Mouse (Mus musculus): ENCODE measurements around the gene Dnaic1. TPM values are rescaled to one million over a fixed set of nuclear protein-coding genes. Genes with fewer than 3 reads are reported as not detected.
A peak's percentile ranks its signal among the peaks of the same experiment; 100 is the strongest.

Dnaic1 gene
- 86.5 and 89.7 TPM in 2 replicates for polyA plus RNA-seq (2012; rRNA removed)

- TF ChIP-seq POLR2A (IDR thresholded peaks at IDR 0.05; ENCODE audit: control insufficient read depth, low read depth, low read length), result peak; percentile 51
- peak; percentile 20; the same call in 1 of the 2 replicates for TF ChIP-seq CTCF (IDR thresholded peaks at IDR 0.05; ENCODE audit: control insufficient read depth, insufficient read depth, insufficient replicate concordance, low read depth, low read length)
- Histone ChIP-seq H3K27me3 (ENCODE audit: control insufficient read depth, insufficient read depth, low read length) (no peaks in the 10 kb centered on the region), H3K27ac (ENCODE audit: control insufficient read depth, insufficient read depth, low read depth, low read length) (peak within 1 kb of the TSS; percentile 91), H3K4me3 (ENCODE audit: control insufficient read depth, low read depth, low read length) (peak within 1 kb of the TSS; percentile 91), H3K4me1 (ENCODE audit: control insufficient read depth, insufficient read depth, low read length) (peaks cover 11% of the 10 kb centered on the region), H3K36me3 (ENCODE audit: control insufficient read depth, insufficient read depth, low read length) (no peaks in the 10 kb centered on the region)
These were observed at the start of gene Dnaic1, which contains the start of gene Fam219a for GRCm38 (mm10) chr4:41569411-41569885. TSS of gene Dnaic1 (plus strand) at chr4:41569775. TSS of gene Fam219a (minus strand) at chr4:41569538.

GRCm38 (mm10) chr4:41520641-41521040 lies 48.9 kb upstream of the Dnaic1 start:
- no peak overlapping the region for H3K27ac ChIP-seq (ENCODE audit: control insufficient read depth, insufficient read depth, low read depth, low read length)
- peak overlapping the region; percentile 43; the same call in 1 of the 2 replicates for H3K4me3 ChIP-seq (ENCODE audit: control insufficient read depth, low read depth, low read length)
- TF ChIP-seq CTCF (IDR thresholded peaks at IDR 0.05; ENCODE audit: control insufficient read depth, insufficient read depth, insufficient replicate concordance, low read depth, low read length), result no peak
- no peak for TF ChIP-seq POLR2A (IDR thresholded peaks at IDR 0.05; ENCODE audit: control insufficient read depth, low read depth, low read length)
- no peaks in the 10 kb centered on the region for H3K27me3 ChIP-seq (ENCODE audit: control insufficient read depth, insufficient read depth, low read length)
- H3K4me1 ChIP-seq (ENCODE audit: control insufficient read depth, insufficient read depth, low read length), result no peaks in the 10 kb centered on the region
- H3K36me3 ChIP-seq (ENCODE audit: control insufficient read depth, insufficient read depth, low read length), result no peaks in the 10 kb centered on the region

GRCm38 (mm10) chr4:41522136-41522535 lies 47.4 kb upstream of the Dnaic1 start:
- H3K4me1 ChIP-seq (ENCODE audit: control insufficient read depth, insufficient read depth, low read length), result no peaks in the 10 kb centered on the region
- TF ChIP-seq CTCF (IDR thresholded peaks at IDR 0.05; ENCODE audit: control insufficient read depth, insufficient read depth, insufficient replicate concordance, low read depth, low read length) (no peak), POLR2A (IDR thresholded peaks at IDR 0.05; ENCODE audit: control insufficient read depth, low read depth, low read length) (no peak)
- H3K4me3 ChIP-seq (ENCODE audit: control insufficient read depth, low read depth, low read length), result no peak overlapping the region
- H3K36me3 ChIP-seq (ENCODE audit: control insufficient read depth, insufficient read depth, low read length), result no peaks in the 10 kb centered on the region
- H3K27ac ChIP-seq (ENCODE audit: control insufficient read depth, insufficient read depth, low read depth, low read length), result no peak overlapping the region
- no peaks in the 10 kb centered on the region for H3K27me3 ChIP-seq (ENCODE audit: control insufficient read depth, insufficient read depth, low read length)

- Histone ChIP-seq H3K27me3 (ENCODE audit: control insufficient read depth, insufficient read depth, low read length) (no peaks in the 10 kb centered on the region), H3K4me1 (ENCODE audit: control insufficient read depth, insufficient read depth, low read length) (no peaks in the 10 kb centered on the region), H3K4me3 (ENCODE audit: control insufficient read depth, low read depth, low read length) (no peak overlapping the region), H3K36me3 (ENCODE audit: control insufficient read depth, insufficient read depth, low read length) (no peaks in the 10 kb centered on the region), H3K27ac (ENCODE audit: control insufficient read depth, insufficient read depth, low read depth, low read length) (no peak overlapping the region)
- TF ChIP-seq POLR2A (IDR thresholded peaks at IDR 0.05; ENCODE audit: control insufficient read depth, low read depth, low read length), result no peak
- TF ChIP-seq CTCF (IDR thresholded peaks at IDR 0.05; ENCODE audit: control insufficient read depth, insufficient read depth, insufficient replicate concordance, low read depth, low read length), result no peak
These were observed 46.8 kb upstream of the Dnaic1 start for GRCm38 (mm10) chr4:41522788-41523187.

GRCm38 (mm10) chr4:41523839-41524238 lies 45.7 kb upstream of the Dnaic1 start:
- Histone ChIP-seq H3K4me1 (ENCODE audit: control insufficient read depth, insufficient read depth, low read length) (no peaks in the 10 kb centered on the region), H3K36me3 (ENCODE audit: control insufficient read depth, insufficient read depth, low read length) (no peaks in the 10 kb centered on the region)
- TF ChIP-seq CTCF (IDR thresholded peaks at IDR 0.05; ENCODE audit: control insufficient read depth, insufficient read depth, insufficient replicate concordance, low read depth, low read length) (no peak), POLR2A (IDR thresholded peaks at IDR 0.05; ENCODE audit: control insufficient read depth, low read depth, low read length) (no peak)

GRCm38 (mm10) chr4:41524829-41525228 lies 44.7 kb upstream of the Dnaic1 start:
- TF ChIP-seq CTCF (IDR thresholded peaks at IDR 0.05; ENCODE audit: control insufficient read depth, insufficient read depth, insufficient replicate concordance, low read depth, low read length), result no peak
- TF ChIP-seq POLR2A (IDR thresholded peaks at IDR 0.05; ENCODE audit: control insufficient read depth, low read depth, low read length), result no peak
- H3K27me3 ChIP-seq (ENCODE audit: control insufficient read depth, insufficient read depth, low read length), result no peaks in the 10 kb centered on the region
- H3K4me3 ChIP-seq (ENCODE audit: control insufficient read depth, low read depth, low read length), result no peak overlapping the region
- H3K4me1 ChIP-seq (ENCODE audit: control insufficient read depth, insufficient read depth, low read length), result no peaks in the 10 kb centered on the region
- no peak overlapping the region for H3K27ac ChIP-seq (ENCODE audit: control insufficient read depth, insufficient read depth, low read depth, low read length)
- no peaks in the 10 kb centered on the region for H3K36me3 ChIP-seq (ENCODE audit: control insufficient read depth, insufficient read depth, low read length)

More at GRCm38 (mm10) chr4:41523839-41524238, 45.7 kb upstream of the Dnaic1 start:
- Histone ChIP-seq H3K4me3 (ENCODE audit: control insufficient read depth, low read depth, low read length) (no peak overlapping the region), H3K27ac (ENCODE audit: control insufficient read depth, insufficient read depth, low read depth, low read length) (no peak overlapping the region), H3K27me3 (ENCODE audit: control insufficient read depth, insufficient read depth, low read length) (no peaks in the 10 kb centered on the region)

GRCm38 (mm10) chr4:41526553-41526952 lies 43.0 kb upstream of the Dnaic1 start:
- Histone ChIP-seq H3K27ac (ENCODE audit: control insufficient read depth, insufficient read depth, low read depth, low read length) (no peak overlapping the region), H3K27me3 (ENCODE audit: control insufficient read depth, insufficient read depth, low read length) (no peaks in the 10 kb centered on the region), H3K4me1 (ENCODE audit: control insufficient read depth, insufficient read depth, low read length) (no peaks in the 10 kb centered on the region), H3K4me3 (ENCODE audit: control insufficient read depth, low read depth, low read length) (no peak overlapping the region), H3K36me3 (ENCODE audit: control insufficient read depth, insufficient read depth, low read length) (no peaks in the 10 kb centered on the region)
- no peak for TF ChIP-seq CTCF (IDR thresholded peaks at IDR 0.05; ENCODE audit: control insufficient read depth, insufficient read depth, insufficient replicate concordance, low read depth, low read length)
- TF ChIP-seq POLR2A (IDR thresholded peaks at IDR 0.05; ENCODE audit: control insufficient read depth, low read depth, low read length), result no peak

All from testis, adult 2 months (tissue).